Mouse (Mus musculus) C2C12 (cell line): ENCODE measurements around the gene Rasa4.

Experiments
- CEBPB ChIP-seq: IDR thresholded peaks from one replicate; pipeline ENCODE4 v1.6.1; 2011; ENCODE audit warnings: low read depth, mild to moderate bottlenecking, control low read depth, moderate library complexity
- CTCF ChIP-seq: IDR thresholded peaks from one replicate; pipeline ENCODE4 v1.5.1; 2011; ENCODE audit not compliant: control insufficient read depth, insufficient read depth, insufficient read length
- MYOD1 ChIP-seq: IDR thresholded peaks from one replicate; pipeline ENCODE4 v1.6.1; 2011; ENCODE audit warnings: low read depth; ENCODE audit not compliant: control insufficient read depth, insufficient read length
- MYOG ChIP-seq: IDR thresholded peaks from one replicate; pipeline ENCODE4 v1.6.1; 2011; ENCODE audit not compliant: control insufficient read depth, insufficient read length; ENCODE audit errors: extremely low read depth
- USF1 ChIP-seq: IDR thresholded peaks from one replicate; pipeline ENCODE4 v1.6.1; 2011; ENCODE audit warnings: low read depth, mild to moderate bottlenecking, control low read depth, moderate library complexity

DNA sequence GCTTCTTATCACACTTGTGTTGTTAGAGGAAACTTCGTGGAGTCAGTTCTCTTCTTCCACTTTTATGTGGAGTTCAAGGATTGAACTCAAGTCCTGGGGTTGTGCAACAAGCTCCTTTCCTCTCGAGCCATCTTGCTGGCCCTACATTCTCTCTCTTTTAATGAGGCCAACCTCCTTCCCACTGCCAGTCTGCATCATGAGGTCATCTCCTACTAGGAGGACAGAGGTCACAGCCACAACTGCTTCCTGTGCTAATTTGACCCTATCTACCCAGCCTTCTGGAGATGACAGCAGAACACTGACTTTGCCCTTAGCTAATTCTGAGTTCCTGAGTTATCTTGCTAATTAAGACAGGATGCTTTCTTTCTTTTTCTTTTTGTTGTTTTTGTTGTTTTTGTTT, 24.8 kb downstream of the Rasa4 start:
- no peak for TF ChIP-seq CTCF
- TF ChIP-seq MYOG, result no peak
- no peak for TF ChIP-seq USF1
- no peak for TF ChIP-seq MYOD1
- TF ChIP-seq CEBPB, result peak; percentile 73
